Mouse (Mus musculus) liver, adult 2 months (tissue): ENCODE data around the gene Ptms.

Experiments used
- CTCF ChIP-seq: fragments of 200-500 bp; IDR thresholded peaks from 2 replicates; pipeline ENCODE4 v1.5.1; 2011; ENCODE audit warnings: low read depth, low read length, control low read depth
- POLR2A ChIP-seq: fragments of 200-500 bp; IDR thresholded peaks from 2 replicates; pipeline ENCODE4 v1.6.1; 2011; ENCODE audit warnings: low read length, control low read depth; ENCODE audit not compliant: insufficient read depth; ENCODE audit errors: extremely low read depth

DNA sequence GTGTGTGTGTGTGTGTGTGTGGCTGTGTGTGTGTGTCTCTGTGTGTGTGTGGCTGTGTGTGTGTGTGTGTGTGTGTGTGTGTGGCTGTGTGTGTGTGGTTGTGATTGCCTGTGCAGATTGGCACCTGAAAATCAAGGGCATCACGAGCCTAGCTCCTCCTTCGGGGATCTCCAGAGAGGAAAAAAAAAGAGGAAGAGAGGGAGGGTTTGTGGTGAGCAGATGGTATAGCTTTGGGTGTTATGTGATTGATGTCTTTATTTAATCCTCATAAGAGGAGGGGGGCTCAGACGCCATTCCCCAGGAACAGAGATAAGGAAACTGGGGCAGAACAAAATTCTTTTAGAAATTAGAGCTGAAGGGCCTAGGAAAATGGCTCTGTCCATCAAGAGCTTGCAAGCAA, 21.5 kb downstream of the Ptms start:
- no peak for TF ChIP-seq CTCF
- TF ChIP-seq POLR2A = no peak
